Mouse (Mus musculus) erythroblast, embryonic 14.5 days (primary cell): ENCODE data around the gene Gtf2a1l. TPM values are rescaled to one million over a fixed set of nuclear protein-coding genes. Genes with fewer than 3 reads are reported as not detected.

Source experiments
- H3K27me3 ChIP-seq: 2 replicates; pipeline ENCODE4 v1.6.1; 2012; ENCODE audit warnings: inconsistent platforms; ENCODE audit not compliant: control insufficient read depth
- H3K36me3 ChIP-seq: 2 replicates; pipeline ENCODE4 v1.6.1; 2012; ENCODE audit warnings: mild to moderate bottlenecking, inconsistent platforms; ENCODE audit not compliant: control insufficient read depth
- H3K4me1 ChIP-seq: 2 replicates; pipeline ENCODE4 v1.6.1; 2012; ENCODE audit warnings: inconsistent platforms; ENCODE audit not compliant: control insufficient read depth
- H3K4me3 ChIP-seq: replicated peaks from 2 replicates; pipeline ENCODE3; 2012; ENCODE audit warnings: moderate library complexity, mild to moderate bottlenecking, inconsistent platforms
- H3K9me3 ChIP-seq: 2 replicates; pipeline ENCODE4 v1.6.1; 2012; ENCODE audit warnings: low read length, inconsistent platforms, mixed read lengths; ENCODE audit not compliant: control insufficient read depth
- GATA1 ChIP-seq: IDR thresholded peaks from 2 replicates; pipeline ENCODE4 v1.6.1; 2012; ENCODE audit warnings: low read length, inconsistent platforms, mixed read lengths
- TAL1 ChIP-seq: IDR thresholded peaks from 3 replicates; pipeline ENCODE4 v1.6.1; 2012; ENCODE audit warnings: low read length, inconsistent platforms, mixed read lengths
- polyA plus RNA-seq: library from polyadenylated mRNA; stranded (reverse); fragments of >175 nt; gene quantifications from 2 replicates; pipeline ENCODE4 v1.2.3, GENCODE M21; 2012

The Gtf2a1l gene
- polyA plus RNA-seq, 1 experiment, result not detected

- Histone ChIP-seq H3K4me1 (no peaks in the 10 kb centered on the region), H3K27me3 (no peaks in the 10 kb centered on the region), H3K36me3 (no peaks in the 10 kb centered on the region), H3K4me3 (no peak overlapping the region), H3K9me3 (no peaks in the 10 kb centered on the region)
- TF ChIP-seq GATA1, result no peak
- no peak for TF ChIP-seq TAL1
These were observed 39.6 kb upstream of the Gtf2a1l start for GRCm38 (mm10) chr17:88628676-88629380.

GRCm38 (mm10) chr17:88629381-88629759 is 39.1 kb upstream of the Gtf2a1l start:
- no peaks in the 10 kb centered on the region for H3K4me1 ChIP-seq
- H3K27me3 ChIP-seq, result no peaks in the 10 kb centered on the region
- no peaks in the 10 kb centered on the region for H3K36me3 ChIP-seq
- no peaks in the 10 kb centered on the region for H3K9me3 ChIP-seq
- H3K4me3 ChIP-seq, result no peak overlapping the region
- no peak for TF ChIP-seq TAL1
- no peak for TF ChIP-seq GATA1

GRCm38 (mm10) chr17:88629931-88630553 is 38.4 kb upstream of the Gtf2a1l start:
- H3K4me3 ChIP-seq, result no peak overlapping the region
- no peaks in the 10 kb centered on the region for H3K4me1 ChIP-seq
- no peaks in the 10 kb centered on the region for H3K9me3 ChIP-seq
- TF ChIP-seq GATA1 (no peak), TAL1 (no peak)
- no peaks in the 10 kb centered on the region for H3K27me3 ChIP-seq
- H3K36me3 ChIP-seq, result no peaks in the 10 kb centered on the region

DNA sequence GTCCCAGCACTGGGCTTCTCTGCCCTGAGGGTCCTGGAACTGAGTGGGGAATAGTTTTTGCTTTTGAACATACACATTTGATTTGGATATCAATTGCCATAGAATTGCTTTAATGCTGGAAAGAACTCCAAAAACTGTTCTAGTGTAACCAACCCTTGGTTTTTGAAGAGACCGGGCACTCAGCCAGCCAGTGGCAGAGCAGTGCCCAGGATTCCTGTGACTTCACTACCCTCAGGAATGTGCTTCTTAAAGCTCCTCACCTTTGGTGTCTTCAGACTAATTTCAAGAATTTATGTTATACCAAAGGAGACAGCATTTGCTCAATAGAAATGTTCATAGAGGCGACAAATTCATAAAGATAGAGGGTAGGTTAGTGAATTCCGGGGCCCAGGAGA is 37.9 kb upstream of the Gtf2a1l start:
- H3K4me1 ChIP-seq, result no peaks in the 10 kb centered on the region
- no peaks in the 10 kb centered on the region for H3K27me3 ChIP-seq
- no peaks in the 10 kb centered on the region for H3K36me3 ChIP-seq
- H3K4me3 ChIP-seq, result no peak overlapping the region
- no peaks in the 10 kb centered on the region for H3K9me3 ChIP-seq
- TF ChIP-seq TAL1, result no peak

DNA sequence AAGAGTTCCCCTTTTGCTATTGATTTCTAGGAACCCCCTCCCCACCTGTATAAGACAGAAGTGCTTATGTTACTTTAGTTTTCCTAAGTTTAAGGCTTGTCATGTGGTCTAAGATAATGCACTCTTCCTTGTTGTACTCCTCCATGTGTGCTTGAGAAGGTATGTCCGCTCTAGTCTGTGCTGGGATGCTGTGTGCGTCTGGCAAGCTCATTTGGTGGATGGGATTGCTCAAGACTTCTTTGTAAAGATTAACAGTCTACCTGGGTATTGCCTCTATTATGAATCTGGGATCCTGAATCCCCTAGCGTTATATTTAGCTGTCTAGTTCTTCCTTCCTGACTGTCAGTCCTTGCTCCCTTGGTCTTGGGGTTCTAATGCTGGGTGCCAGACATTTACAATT is 35.8 kb upstream of the Gtf2a1l start:
- H3K27me3 ChIP-seq, result no peaks in the 10 kb centered on the region
- H3K36me3 ChIP-seq, result no peaks in the 10 kb centered on the region
- H3K9me3 ChIP-seq, result no peaks in the 10 kb centered on the region
- H3K4me3 ChIP-seq, result no peak overlapping the region
- TF ChIP-seq GATA1 (no peak), TAL1 (no peak)
- H3K4me1 ChIP-seq, result no peaks in the 10 kb centered on the region

GRCm38 (mm10) chr17:88636076-88636475 is 32.4 kb upstream of the Gtf2a1l start:
- no peaks in the 10 kb centered on the region for H3K4me1 ChIP-seq
- no peaks in the 10 kb centered on the region for H3K9me3 ChIP-seq
- no peak overlapping the region for H3K4me3 ChIP-seq
- H3K36me3 ChIP-seq, result no peaks in the 10 kb centered on the region
- no peaks in the 10 kb centered on the region for H3K27me3 ChIP-seq
- TF ChIP-seq GATA1 (no peak), TAL1 (no peak)

DNA sequence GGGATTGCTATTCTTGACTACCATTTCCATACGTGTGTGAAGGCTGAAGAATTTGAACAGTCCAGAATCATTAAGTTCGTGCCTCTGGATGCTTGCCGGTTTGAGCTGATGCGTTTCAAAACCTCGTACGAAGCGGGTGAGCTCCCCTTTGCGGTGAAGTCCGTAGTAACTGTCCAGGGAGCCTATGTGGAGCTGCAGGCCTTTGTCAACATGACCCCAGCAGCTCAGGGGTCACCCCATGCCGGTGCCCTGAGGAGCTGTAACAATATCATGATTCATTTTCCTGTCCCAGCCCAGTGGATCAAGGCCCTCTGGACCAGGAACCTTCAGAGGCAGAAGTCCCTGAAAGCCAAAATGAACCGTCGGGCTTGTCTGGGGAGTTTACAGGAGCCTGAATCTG is 31.9 kb upstream of the Gtf2a1l start:
- Histone ChIP-seq H3K9me3 (no peaks in the 10 kb centered on the region), H3K36me3 (no peaks in the 10 kb centered on the region), H3K4me3 (no peak overlapping the region), H3K4me1 (no peaks in the 10 kb centered on the region), H3K27me3 (no peaks in the 10 kb centered on the region)
- TF ChIP-seq TAL1, result no peak
- no peak for TF ChIP-seq GATA1

- no peaks in the 10 kb centered on the region for H3K27me3 ChIP-seq
- H3K36me3 ChIP-seq, result no peaks in the 10 kb centered on the region; the same call in 1 of the 2 replicates
- TF ChIP-seq GATA1 (no peak), TAL1 (no peak)
- H3K4me3 ChIP-seq, result no peak overlapping the region
- no peaks in the 10 kb centered on the region for H3K4me1 ChIP-seq
- no peaks in the 10 kb centered on the region for H3K9me3 ChIP-seq
These were observed 27.4 kb upstream of the Gtf2a1l start for GRCm38 (mm10) chr17:88641012-88641411.

DNA sequence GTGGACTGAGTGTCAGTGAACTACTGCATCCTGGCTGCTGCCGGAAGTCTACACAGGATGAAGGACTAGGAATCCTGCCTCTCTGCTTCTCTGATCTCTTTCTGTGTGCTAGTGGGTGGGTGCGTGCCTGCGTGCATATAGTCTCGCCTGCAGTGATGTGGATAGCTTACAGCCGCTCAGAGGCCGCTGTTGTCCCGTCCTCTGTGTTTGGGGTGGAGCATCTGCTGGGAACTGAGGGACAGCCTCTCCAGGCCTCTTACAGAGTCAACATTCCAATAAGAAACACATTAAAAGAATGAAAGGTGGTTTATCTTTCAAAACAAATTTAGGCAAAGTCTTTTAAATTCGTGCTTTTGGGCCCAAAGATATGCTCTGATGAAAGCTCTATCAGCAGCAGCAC is 26.6 kb upstream of the Gtf2a1l start:
- no peak overlapping the region for H3K4me3 ChIP-seq
- no peaks in the 10 kb centered on the region for H3K27me3 ChIP-seq
- H3K9me3 ChIP-seq, result no peaks in the 10 kb centered on the region
- H3K4me1 ChIP-seq, result no peaks in the 10 kb centered on the region
- H3K36me3 ChIP-seq, result no peaks in the 10 kb centered on the region; the same call in 1 of the 2 replicates
- TF ChIP-seq TAL1, result no peak
- TF ChIP-seq GATA1, result no peak

DNA sequence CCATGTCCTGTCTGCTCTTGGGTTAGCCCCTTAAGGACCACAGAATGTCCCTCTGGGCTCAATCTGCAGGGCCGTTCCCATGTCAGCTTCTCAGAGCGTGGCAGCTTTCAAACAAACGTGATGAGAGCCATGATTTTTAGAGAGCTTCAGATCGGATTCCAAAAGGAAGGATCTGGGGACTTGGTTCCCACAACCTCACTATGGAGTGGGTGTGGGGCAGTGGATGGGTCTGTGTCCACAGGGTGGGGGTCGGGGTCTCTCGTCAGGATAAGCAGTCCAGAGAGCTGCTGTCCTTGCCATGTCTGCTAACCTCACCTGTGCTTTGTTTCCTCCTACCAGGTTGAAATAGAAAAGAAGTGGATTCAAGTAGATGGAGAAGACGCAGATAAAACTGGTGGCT is 23.6 kb upstream of the Gtf2a1l start:
- Histone ChIP-seq H3K4me3 (no peak overlapping the region), H3K36me3 (no peaks in the 10 kb centered on the region; the same call in 1 of the 2 replicates), H3K9me3 (no peaks in the 10 kb centered on the region; the same call in 1 of the 2 replicates), H3K27me3 (no peaks in the 10 kb centered on the region), H3K4me1 (no peaks in the 10 kb centered on the region)
- TF ChIP-seq TAL1 (no peak), GATA1 (no peak)
